Mouse (Mus musculus): Measurements from ENCODE around the gene Ttc28.

The Ttc28 gene

GRCm38 (mm10) chr5:111208660-111208969 lies 329.0 kb downstream of the Ttc28 start:
- peak; percentile 74 for DNase-seq (ENCODE audit: low read depth)

DNA sequence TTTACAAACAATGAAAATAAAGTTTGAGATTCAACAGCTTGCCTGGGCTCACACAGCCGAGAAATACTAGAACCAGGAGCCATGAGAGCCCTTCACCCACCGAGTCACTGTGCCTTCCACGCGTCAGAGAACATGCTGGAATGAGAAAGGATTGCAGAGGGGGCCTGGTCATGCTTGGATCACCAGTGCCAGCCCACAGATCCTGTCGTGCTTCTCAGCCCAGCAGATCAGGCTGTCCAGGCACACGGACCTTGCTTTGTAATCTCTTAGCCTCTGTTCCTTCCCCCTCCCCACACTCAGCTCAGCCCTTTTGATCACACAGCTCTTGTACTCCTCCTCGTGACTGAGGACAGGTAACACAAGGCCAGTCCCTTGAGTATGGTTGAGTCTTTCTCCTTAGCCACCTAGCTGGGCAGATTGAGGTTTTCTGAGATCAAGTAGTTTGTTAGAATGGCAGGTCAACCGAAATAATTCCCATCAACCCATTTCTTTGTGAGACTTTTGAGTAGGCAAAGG lies 334.4 kb downstream of the Ttc28 start:
- DNase-seq (ENCODE audit: low read depth), result no peak

GRCm38 (mm10) chr5:111214890-111215289 lies 335.3 kb downstream of the Ttc28 start:
- DNase-seq (ENCODE audit: low read depth), result no peak

DNA sequence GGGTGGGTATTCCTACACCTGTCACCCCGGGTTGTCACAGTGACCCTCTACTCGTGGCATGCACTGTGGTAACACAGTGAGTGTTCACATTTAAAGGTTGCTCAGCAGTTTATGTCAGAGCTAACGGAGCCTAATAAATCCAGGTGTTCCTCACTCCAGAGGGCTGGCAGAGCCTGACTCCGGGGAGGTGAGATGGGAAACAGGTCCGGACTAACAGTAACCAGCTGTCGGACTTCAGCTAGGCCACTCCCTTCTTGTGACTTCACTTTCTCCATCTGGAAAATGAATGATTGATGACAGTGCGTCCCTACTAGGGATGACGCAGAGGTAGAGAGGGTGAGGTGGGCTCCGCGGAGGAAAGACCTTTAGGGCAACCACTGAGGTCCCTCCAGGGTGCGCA lies 336.1 kb downstream of the Ttc28 start:
- no peak for DNase-seq (ENCODE audit: low read depth)

GRCm38 (mm10) chr5:111216166-111216565 lies 336.6 kb downstream of the Ttc28 start:
- no peak for DNase-seq (ENCODE audit: low read depth)

- DNase-seq (ENCODE audit: low read depth), result no peak
These were observed 338.0 kb downstream of the Ttc28 start for GRCm38 (mm10) chr5:111217447-111218110.

DNA sequence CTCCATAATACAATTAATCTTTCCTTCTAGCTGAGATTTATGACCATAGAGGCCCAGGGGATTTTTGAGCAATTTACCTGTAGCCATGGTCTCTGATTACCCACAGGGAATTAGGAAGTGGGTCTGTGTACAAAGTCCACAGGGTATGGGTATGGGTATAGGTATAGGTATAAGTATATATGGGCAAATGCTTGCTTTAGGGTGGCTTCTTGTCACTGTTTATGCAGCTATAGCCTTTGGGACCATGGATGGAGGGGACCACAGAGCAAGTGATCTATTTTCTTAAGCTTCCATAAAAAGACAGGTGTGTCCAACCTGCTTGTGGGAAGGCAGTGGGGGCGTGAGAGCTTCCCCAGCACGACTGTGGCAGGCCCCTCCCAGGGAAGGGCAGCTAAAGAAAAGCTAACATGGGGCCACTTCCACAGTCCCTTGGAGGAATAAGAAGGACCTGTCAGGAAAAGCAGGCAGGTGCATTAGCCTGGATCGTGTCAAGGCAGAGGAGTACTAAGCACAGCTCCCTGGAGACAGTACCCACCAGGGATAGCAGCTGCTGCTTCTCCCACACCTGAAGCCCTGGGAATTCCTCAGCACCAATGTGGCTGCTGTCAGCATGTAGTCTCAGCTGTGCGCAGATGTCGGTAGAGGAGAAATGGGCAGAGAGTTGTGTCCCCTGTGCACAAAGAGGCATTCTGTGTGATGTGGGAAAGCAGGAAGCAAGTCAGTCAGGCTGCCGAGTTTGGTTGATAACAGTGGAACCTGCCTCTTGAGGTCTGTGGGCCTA lies 338.7 kb downstream of the Ttc28 start:
- no peak for DNase-seq (ENCODE audit: low read depth)

GRCm38 (mm10) chr5:111218998-111219397 lies 339.4 kb downstream of the Ttc28 start:
- no peak for DNase-seq (ENCODE audit: low read depth)

DNA sequence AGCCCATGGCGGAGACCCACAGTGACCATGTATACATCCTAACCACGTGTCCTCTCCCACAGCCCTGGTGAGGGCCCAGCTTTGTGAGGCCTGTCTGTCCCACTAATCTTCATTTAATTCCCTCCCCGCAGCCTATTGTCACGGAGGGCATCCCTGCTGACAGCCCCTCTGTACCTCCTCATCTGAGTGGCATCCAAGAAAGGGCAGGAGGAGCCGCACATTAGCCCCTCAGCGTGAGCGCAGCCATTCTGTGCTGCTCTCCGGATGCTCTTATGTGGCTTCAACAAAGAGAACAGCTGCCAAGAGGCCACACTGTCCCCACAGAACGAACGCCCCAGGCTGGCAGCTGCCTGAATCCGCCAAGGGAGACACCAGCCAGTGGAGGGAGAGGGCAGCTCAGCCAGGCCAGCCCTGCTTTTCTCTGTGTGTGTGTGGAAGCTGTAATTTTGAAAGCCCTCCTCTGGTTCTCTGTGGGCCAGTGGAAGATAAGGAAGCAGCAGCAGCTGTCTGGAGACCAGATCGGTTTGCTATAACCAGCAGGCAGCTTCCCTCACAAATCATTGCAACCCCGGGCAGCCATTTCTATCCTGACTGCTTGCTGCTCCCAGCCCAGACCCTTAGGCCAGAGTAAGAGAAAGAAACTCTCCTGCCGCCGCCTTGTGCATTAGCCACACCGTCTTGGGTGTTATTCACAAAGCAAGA lies 341.2 kb downstream of the Ttc28 start:
- DNase-seq (ENCODE audit: low read depth), result no peak

GRCm38 (mm10) chr5:111222820-111223219 lies 343.2 kb downstream of the Ttc28 start:
- DNase-seq (ENCODE audit: low read depth), result no peak

DNA sequence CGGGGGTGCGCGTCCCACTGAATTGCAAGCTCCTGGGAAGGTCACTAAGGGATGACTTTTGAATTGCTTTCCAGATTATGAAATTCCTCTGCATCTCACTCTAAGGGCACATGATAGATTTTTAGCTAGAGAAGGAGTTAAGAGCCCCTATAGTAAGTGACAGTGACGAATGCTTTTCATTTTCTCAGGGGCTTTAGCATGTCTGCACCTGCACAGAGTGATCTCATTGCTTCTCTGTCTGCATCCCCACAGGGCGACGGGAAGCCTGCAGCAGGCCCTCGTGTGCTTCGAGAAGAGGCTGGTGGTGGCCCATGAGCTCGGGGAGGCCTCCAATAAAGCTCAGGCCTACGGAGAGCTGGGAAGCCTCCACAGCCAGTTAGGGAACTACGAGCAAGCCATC lies 345.7 kb downstream of the Ttc28 start:
- no peak for DNase-seq (ENCODE audit: low read depth)

DNA sequence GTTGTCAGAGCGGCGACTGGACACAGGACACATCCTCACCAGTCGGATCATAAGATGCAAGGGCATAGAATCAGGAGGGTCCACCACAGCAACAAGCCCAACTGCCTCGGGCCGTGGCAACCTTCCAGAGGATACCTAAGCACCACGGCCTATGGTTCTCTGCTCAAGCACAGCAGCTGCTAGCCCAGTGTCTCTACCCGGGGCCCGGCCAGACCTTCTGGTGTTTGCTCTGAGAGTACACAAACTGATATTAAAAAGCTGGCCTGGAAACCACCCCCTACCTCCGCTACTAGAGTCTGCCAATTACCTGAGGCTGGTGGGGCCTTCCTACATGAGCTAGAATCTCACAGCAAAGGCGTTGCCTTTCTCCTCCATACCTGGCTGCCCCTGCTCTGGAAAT lies 346.9 kb downstream of the Ttc28 start:
- no peak for DNase-seq (ENCODE audit: low read depth)

DNA sequence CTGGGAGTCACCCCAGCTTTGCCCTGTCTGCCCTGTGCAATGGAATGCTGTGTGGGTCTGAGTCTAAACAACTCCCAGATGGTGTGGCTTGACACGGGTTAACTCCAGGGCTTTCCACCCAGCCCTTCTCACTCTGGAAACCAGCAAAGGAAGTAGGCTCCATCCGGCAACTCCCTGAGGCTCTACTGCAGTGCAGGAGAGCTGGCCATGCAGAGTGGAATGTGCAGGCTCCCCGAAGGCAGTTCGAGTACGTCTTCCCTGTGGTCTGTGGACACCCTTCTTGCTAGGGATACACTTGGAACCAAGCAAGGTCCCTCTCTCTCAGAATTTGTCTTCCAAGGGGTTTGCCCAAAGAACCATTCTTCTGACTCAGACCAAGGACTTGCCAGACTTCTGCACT lies 348.2 kb downstream of the Ttc28 start:
- DNase-seq (ENCODE audit: low read depth), result no peak

DNA sequence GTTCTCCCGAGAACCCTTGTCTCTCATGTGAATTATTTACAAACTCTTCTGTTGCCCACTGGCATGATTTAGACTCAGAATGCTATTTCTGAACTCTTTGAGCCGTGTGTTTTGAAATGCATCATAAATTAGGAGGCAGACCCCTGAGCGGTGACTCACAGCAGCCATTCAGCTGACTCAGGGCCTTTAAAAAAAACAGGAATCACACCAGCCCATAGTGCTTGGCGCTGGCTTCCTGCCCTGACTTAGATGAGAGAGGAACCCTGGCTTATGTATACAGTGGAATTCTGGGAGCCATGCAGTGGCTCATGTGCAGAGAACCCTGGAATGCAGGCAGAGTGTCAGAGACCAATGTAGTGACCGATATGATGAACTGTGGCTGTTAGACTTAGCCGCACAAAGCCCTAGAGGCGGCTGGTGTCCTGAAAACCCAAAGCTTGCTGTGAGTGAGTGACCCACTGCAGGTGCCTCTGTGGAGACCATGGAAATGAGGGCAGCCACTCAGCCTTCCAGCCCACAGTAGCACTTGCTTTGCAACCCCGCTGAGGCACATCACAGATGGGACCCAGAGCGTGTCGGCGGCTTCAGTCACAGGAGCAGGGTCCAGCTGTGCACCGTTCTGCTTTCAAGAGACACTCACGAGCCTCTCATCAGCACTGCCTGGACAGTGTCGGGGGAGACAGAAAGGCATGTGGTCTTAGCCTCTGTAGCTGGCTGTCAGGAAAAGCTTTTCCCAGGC lies 348.9 kb downstream of the Ttc28 start:
- no peak for DNase-seq (ENCODE audit: low read depth)

- no peak for DNase-seq (ENCODE audit: low read depth)
These were observed 349.4 kb downstream of the Ttc28 start for GRCm38 (mm10) chr5:111229041-111229394.

GRCm38 (mm10) chr5:111229671-111230070 lies 350.1 kb downstream of the Ttc28 start:
- no peak for DNase-seq (ENCODE audit: low read depth)

- no peak for DNase-seq (ENCODE audit: low read depth)
These were observed 351.4 kb downstream of the Ttc28 start for GRCm38 (mm10) chr5:111231044-111231443.

GRCm38 (mm10) chr5:111231769-111232168 lies 352.2 kb downstream of the Ttc28 start:
- no peak for DNase-seq (ENCODE audit: low read depth)

DNA sequence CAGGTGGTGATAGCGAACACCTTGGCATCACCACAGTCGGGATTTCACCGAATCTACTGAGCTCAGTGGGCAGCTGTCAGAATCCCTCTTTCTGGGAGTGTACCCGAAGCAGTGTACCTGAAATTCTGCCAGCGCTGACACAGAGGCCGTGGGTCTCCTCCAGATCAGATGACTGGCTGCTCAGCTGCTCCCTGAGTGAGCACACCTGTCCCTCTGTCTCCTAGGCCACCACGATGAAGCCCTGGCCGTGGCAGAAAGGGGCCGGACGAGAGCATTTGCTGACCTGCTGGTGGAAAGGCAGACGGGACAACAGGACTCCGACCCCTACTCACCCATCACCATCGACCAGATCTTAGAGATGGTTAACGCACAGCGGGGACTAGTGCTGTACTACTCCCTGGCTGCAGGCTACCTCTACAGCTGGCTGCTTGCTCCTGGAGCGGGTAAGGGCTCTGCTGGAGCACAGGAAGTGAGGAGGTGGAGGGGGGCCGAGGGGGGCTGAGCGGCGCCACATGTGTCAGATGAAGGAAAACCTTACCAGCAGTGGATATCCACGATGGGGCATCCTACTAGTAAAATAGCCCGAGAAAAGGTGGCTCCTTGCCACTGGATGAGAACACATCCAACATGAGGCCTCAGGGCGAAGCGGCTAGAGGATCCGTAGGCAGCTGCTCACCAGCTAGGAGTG lies 353.6 kb downstream of the Ttc28 start:
- no peak for DNase-seq (ENCODE audit: low read depth)

DNA sequence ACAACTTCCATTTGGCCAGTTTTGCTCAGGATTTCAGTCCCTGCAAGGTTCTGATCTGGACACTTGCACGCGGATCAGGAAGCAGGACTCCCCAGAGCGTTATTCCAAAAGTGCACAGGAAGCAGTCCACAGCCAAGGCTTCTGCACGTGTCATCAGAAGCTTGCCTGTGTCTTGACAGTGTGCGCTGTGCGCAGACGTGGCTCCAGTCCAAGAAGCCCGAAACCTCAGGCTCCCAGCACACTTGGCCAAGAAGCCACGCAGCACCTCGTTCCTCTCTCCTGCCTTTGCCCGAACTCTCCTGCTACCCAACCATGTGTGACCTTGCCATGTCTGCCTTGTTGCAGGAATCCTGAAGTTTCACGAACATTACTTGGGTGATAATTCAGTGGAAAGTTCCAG lies 355.5 kb downstream of the Ttc28 start:
- DNase-seq (ENCODE audit: low read depth), result no peak

- DNase-seq (ENCODE audit: low read depth), result no peak
These were observed 357.6 kb downstream of the Ttc28 start for GRCm38 (mm10) chr5:111237176-111237636.

- no peak for DNase-seq (ENCODE audit: low read depth)
These were observed 359.6 kb downstream of the Ttc28 start for GRCm38 (mm10) chr5:111239223-111239622.
